Comparison of ENCODE assay signal across 8 mouse cellular contexts in the genomic region with DNA sequence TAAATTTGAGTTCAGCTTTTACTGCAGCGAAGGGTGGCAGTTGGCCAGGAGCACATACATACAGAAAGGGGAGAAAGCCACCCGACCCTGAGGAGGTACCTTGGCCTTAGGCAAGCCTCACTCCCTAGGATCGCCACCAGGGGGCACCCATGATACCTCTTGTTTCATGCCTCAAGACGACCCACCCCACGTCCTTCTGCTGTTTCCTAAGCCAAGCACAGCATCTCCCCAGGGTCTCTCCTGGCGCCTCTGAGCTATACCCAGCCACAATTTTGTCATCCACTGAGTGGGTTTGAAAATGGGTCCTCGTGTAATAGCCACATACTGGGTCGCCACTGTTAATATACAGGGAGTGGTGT. TPM values are rescaled to one million over a fixed set of nuclear protein-coding genes. Genes with fewer than 3 reads are reported as not detected.
DNase-seq lines count a peak whose midpoint lies in the region; ATAC-seq lines count a peak whose summit lies in the region.

No protein-coding gene starts in this region.

- intact Hi-C loops in left cerebral cortex, postnatal 10 days (cut with DNase I), result loop anchor here (2.0 to 5.0 kb wide), 2 partner anchors 37 to 64 kb away; partner anchors contain the start of gene Men1

- peak; percentile 84 for ATAC-seq in inflammation-experienced regulatory T-cells, adult 6 months
- ATAC-seq in megakaryocyte-erythroid progenitor cell, adult 5-6 weeks (replicated peaks; ENCODE audit: low FRiP score, low TSS enrichment, poor library complexity, severe bottlenecking), result peak; percentile 82

- DNase-seq in ZHBTc4 (ENCODE audit: low read depth, low spot score), result peak; percentile 95
- DNase-seq in cerebellum, postnatal 14 days, result peak; percentile 93 to 95
- DNase-seq in gastrocnemius, adult 8-10 months (ENCODE audit: low spot score in 2 of 2), result peak; percentile 84 to 86
- DNase-seq in left cerebral cortex, postnatal 10 days (ENCODE audit: extremely low spot score in 1 of 2, low spot score in 2 of 2), result peak; percentile 69 to 84
- DNase-seq in right cerebral cortex, postnatal 4 days, result peak; percentile 87
- peak; percentile 78 to 90 for DNase-seq in urinary bladder, postnatal 4 days (ENCODE audit: low spot score in 2 of 2)

RNA-seq across cellular contexts. Expression of gene Ehd1, which starts 8.4 kb away (rescaled TPM):
- total RNA-seq in gastrocnemius, adult 8-10 months (2022), result 10 to 100 TPM; 24.1 to 29.2 (median 26.5) TPM
- 10 to 100 TPM; 10.8 to 36.2 (median 11.4) TPM for polyA plus RNA-seq in inflammation-experienced regulatory T-cells, adult 6 months (2017; shearing (Covaris generic))
- total RNA-seq in left cerebral cortex, postnatal 10 days (2021), result 10 to 100 TPM; 45.0 to 49.0 TPM
- 50.0 and 60.7 TPM in 2 replicates for total RNA-seq in megakaryocyte-erythroid progenitor cell, adult 5-6 weeks (2014; fragmentation: Nextera tagmentation)
- 26.7 and 62.5 TPM in 2 replicates for total RNA-seq in megakaryocyte-erythroid progenitor cell, adult 5-6 weeks (2017)

RNA-seq across cellular contexts. Expression of gene Atg2a, which starts 26.7 kb away (rescaled TPM):
- 10 to 100 TPM; 16.5 to 18.9 (median 18.6) TPM for total RNA-seq in gastrocnemius, adult 8-10 months (2022)
- polyA plus RNA-seq in inflammation-experienced regulatory T-cells, adult 6 months (2017; shearing (Covaris generic)), result 10 to 100 TPM in 2 of 3 experiments, 1 to 10 TPM in 1; 8.1 to 12.6 (median 11.5) TPM
- total RNA-seq in left cerebral cortex, postnatal 10 days (2021), result 10 to 100 TPM; 32.9 to 34.9 TPM
- total RNA-seq in megakaryocyte-erythroid progenitor cell, adult 5-6 weeks (2014; fragmentation: Nextera tagmentation), result 22.6 and 30.2 TPM in 2 replicates
- total RNA-seq in megakaryocyte-erythroid progenitor cell, adult 5-6 weeks (2017), result 5.8 and 11.8 TPM in 2 replicates

RNA-seq across cellular contexts. Expression of gene Ppp2r5b, which starts 32.5 kb away (rescaled TPM):
- 10 to 100 TPM; 34.2 to 39.2 (median 36.4) TPM for total RNA-seq in gastrocnemius, adult 8-10 months (2022)
- 1 to 10 TPM; 1.7 to 3.3 (median 2.2) TPM for polyA plus RNA-seq in inflammation-experienced regulatory T-cells, adult 6 months (2017; shearing (Covaris generic))
- total RNA-seq in left cerebral cortex, postnatal 10 days (2021), result 100 to 1,000 TPM; 214 to 224 TPM
- 10.9 and 24.0 TPM in 2 replicates for total RNA-seq in megakaryocyte-erythroid progenitor cell, adult 5-6 weeks (2014; fragmentation: Nextera tagmentation)
- total RNA-seq in megakaryocyte-erythroid progenitor cell, adult 5-6 weeks (2017), result 8.6 and 10.3 TPM in 2 replicates

RNA-seq across cellular contexts. Expression of gene Cdc42bpg, which starts 38.1 kb away (rescaled TPM):
- total RNA-seq in gastrocnemius, adult 8-10 months (2022), result 10 to 100 TPM in 1 of 4 experiments, 1 to 10 TPM in 3; 7.6 to 11.5 (median 8.5) TPM
- under 1 TPM; 0.15 to 0.36 (median 0.26) TPM for polyA plus RNA-seq in inflammation-experienced regulatory T-cells, adult 6 months (2017; shearing (Covaris generic))
- total RNA-seq in left cerebral cortex, postnatal 10 days (2021), result 1 to 10 TPM; 2.6 to 4.8 TPM
- 3.4 and 4.4 TPM in 2 replicates for total RNA-seq in megakaryocyte-erythroid progenitor cell, adult 5-6 weeks (2014; fragmentation: Nextera tagmentation)
- 3.1 and 3.7 TPM in 2 replicates for total RNA-seq in megakaryocyte-erythroid progenitor cell, adult 5-6 weeks (2017)

RNA-seq across cellular contexts. Expression of gene Gpha2, which starts 42.0 kb away (rescaled TPM):
- not detected for total RNA-seq in gastrocnemius, adult 8-10 months (2022)
- not detected for polyA plus RNA-seq in inflammation-experienced regulatory T-cells, adult 6 months (2017; shearing (Covaris generic))
- total RNA-seq in left cerebral cortex, postnatal 10 days (2021), result not detected
- not detected in 2 replicates for total RNA-seq in megakaryocyte-erythroid progenitor cell, adult 5-6 weeks (2014; fragmentation: Nextera tagmentation)
- not detected in 2 replicates for total RNA-seq in megakaryocyte-erythroid progenitor cell, adult 5-6 weeks (2017)

Comparison
In these comparisons a context has a peak if more than half of its experiments do, and no peak if none do; other contexts are left out.
1. Peak in every context shown above with its lines: DNase-seq and ATAC-seq.
2. RNA of gene Ppp2r5b, which starts 32.5 kb away (total RNA-seq): 214 to 224 TPM in left cerebral cortex, postnatal 10 days; 34.2 to 39.2 TPM in gastrocnemius, adult 8-10 months and 8.6 to 24.0 TPM in megakaryocyte-erythroid progenitor cell, adult 5-6 weeks; every median in the first group is over 4 times any median in the second.